Mouse (Mus musculus): Measurements from ENCODE around the gene B3gnt2. TPM values are rescaled to one million over a fixed set of nuclear protein-coding genes. Genes with fewer than 3 reads are reported as not detected.

The B3gnt2 gene
- polyA plus RNA-seq, 1 experiment from 2014 or later: 9.2 TPM

- ATAC-seq (ENCODE audit: low read depth) (no peak), DNase-seq (ENCODE audit: low spot score) (no peak)
- Histone ChIP-seq H3K9ac (ENCODE audit: low read depth, low read length) (no peak overlapping the region), H3K9me3 (ENCODE audit: control insufficient read depth, low read length) (no peaks in the 10 kb centered on the region), H3K27ac (replicated peaks; ENCODE audit: low read depth, low read length) (no peak overlapping the region), H3K4me3 (ENCODE audit: low read depth, low read length) (no peak overlapping the region), H3K4me1 (ENCODE audit: control insufficient read depth, insufficient read depth, low read length) (no peaks in the 10 kb centered on the region), H3K4me2 (ENCODE audit: low read depth, low read length) (no peak overlapping the region), H3K27me3 (replicated peaks; ENCODE audit: control insufficient read depth, insufficient read depth, low read length) (no peaks in the 10 kb centered on the region), H3K36me3 (ENCODE audit: control insufficient read depth, insufficient read depth, low read length) (no peaks in the 10 kb centered on the region)
- WGBS: 76% methylated on average over 9 of the region's 9 CpGs
Observed at GRCm38 (mm10) chr11:22824049-22824705, 36.6 kb downstream of the B3gnt2 start.

GRCm38 (mm10) chr11:22821243-22821642 is 39.5 kb downstream of the B3gnt2 start:
- H3K27me3 ChIP-seq (replicated peaks; ENCODE audit: control insufficient read depth, insufficient read depth, low read length): no peaks in the 10 kb centered on the region
- no peak for DNase-seq (ENCODE audit: low spot score)
- WGBS: 76% methylated on average over 3 of the region's 3 CpGs
- no peak for ATAC-seq (ENCODE audit: low read depth)
- H3K9ac ChIP-seq (ENCODE audit: low read depth, low read length): no peak overlapping the region
- no peaks in the 10 kb centered on the region for H3K36me3 ChIP-seq (ENCODE audit: control insufficient read depth, insufficient read depth, low read length)
- H3K4me2 ChIP-seq (ENCODE audit: low read depth, low read length): no peak overlapping the region
- H3K4me1 ChIP-seq (ENCODE audit: control insufficient read depth, insufficient read depth, low read length): no peaks in the 10 kb centered on the region
- no peak overlapping the region for H3K27ac ChIP-seq (replicated peaks; ENCODE audit: low read depth, low read length)
- no peak overlapping the region for H3K4me3 ChIP-seq (ENCODE audit: low read depth, low read length)
- no peaks in the 10 kb centered on the region for H3K9me3 ChIP-seq (ENCODE audit: control insufficient read depth, low read length)

DNA sequence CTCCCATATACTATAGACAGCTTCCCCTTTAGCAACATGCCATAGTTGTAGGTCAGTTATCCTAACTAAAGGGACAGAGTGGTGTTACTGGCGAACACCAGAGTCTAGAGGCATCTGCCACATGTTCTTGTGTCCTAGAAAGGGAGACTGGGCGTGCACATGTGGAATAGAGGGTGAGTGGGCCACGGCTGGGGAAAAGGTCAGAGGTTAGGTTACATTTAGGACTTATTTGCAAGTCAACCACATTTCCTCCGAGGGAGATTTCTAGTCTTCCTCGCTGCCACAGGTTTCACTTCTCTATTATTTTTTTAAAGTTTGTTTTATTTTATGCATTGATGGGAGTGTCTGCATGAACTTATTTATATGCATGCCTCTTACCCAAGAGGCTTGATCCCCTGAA is 42.4 kb downstream of the B3gnt2 start:
- no peak overlapping the region for H3K9ac ChIP-seq (ENCODE audit: low read depth, low read length)
- H3K9me3 ChIP-seq (ENCODE audit: control insufficient read depth, low read length): no peaks in the 10 kb centered on the region
- H3K4me1 ChIP-seq (ENCODE audit: control insufficient read depth, insufficient read depth, low read length): no peaks in the 10 kb centered on the region
- ATAC-seq (ENCODE audit: low read depth) (no peak), DNase-seq (ENCODE audit: low spot score) (no peak)
- H3K4me2 ChIP-seq (ENCODE audit: low read depth, low read length): no peak overlapping the region
- 65% methylated on average over 5 of the region's 5 CpGs for WGBS
- H3K27ac ChIP-seq (replicated peaks; ENCODE audit: low read depth, low read length): no peak overlapping the region
- H3K27me3 ChIP-seq (replicated peaks; ENCODE audit: control insufficient read depth, insufficient read depth, low read length): no peaks in the 10 kb centered on the region
- no peak overlapping the region for H3K4me3 ChIP-seq (ENCODE audit: low read depth, low read length)
- H3K36me3 ChIP-seq (ENCODE audit: control insufficient read depth, insufficient read depth, low read length): no peaks in the 10 kb centered on the region

DNA sequence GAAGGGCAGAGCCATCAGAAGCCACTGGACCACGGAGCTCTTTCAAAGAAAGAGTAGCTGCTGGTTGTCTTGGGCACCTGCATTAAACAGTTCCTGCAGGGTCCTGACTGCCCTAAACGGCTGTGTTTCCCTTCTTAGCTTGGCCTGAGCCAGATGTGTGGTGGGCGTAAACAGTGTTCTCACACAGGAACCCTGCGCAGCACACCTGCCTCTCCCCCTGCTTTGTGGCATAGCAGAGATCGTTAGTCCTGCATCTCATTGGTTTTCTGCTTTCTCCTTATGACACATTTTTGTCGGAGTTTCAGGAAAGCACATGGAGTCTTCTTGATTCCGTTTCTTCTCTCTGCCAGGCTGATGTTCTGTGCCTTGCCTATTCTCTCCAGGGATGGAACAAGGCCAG is 44.9 kb downstream of the B3gnt2 start:
- Histone ChIP-seq H3K27ac (replicated peaks; ENCODE audit: low read depth, low read length) (no peak overlapping the region), H3K36me3 (ENCODE audit: control insufficient read depth, insufficient read depth, low read length) (no peaks in the 10 kb centered on the region), H3K27me3 (replicated peaks; ENCODE audit: control insufficient read depth, insufficient read depth, low read length) (no peaks in the 10 kb centered on the region), H3K4me2 (ENCODE audit: low read depth, low read length) (no peak overlapping the region), H3K4me3 (ENCODE audit: low read depth, low read length) (no peak overlapping the region), H3K4me1 (ENCODE audit: control insufficient read depth, insufficient read depth, low read length) (no peaks in the 10 kb centered on the region), H3K9me3 (ENCODE audit: control insufficient read depth, low read length) (no peaks in the 10 kb centered on the region), H3K9ac (ENCODE audit: low read depth, low read length) (no peak overlapping the region)
- 95% methylated on average over 7 of the region's 7 CpGs for WGBS
- ATAC-seq (ENCODE audit: low read depth) (no peak), DNase-seq (ENCODE audit: low spot score) (no peak)

DNA sequence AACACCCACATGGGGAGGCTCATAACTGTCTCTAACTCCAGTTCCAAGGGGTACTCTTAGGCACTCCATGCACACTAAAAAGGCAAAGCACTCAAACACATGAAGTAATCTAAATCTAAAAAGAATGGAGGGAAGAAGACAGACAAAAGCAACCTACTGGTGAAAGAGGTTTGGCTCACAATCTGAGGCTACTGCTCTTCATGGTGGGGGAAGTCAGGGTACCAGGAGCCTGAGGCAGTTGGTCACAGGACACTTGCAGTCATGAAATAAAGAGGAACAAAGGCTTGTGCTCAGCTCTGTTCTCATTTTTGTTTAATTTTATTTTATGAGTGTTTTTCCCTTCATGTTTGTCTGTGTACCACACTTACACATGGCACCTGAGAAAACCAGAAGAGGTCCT is 45.6 kb downstream of the B3gnt2 start:
- no peak overlapping the region for H3K4me2 ChIP-seq (ENCODE audit: low read depth, low read length)
- H3K9ac ChIP-seq (ENCODE audit: low read depth, low read length): no peak overlapping the region
- no peaks in the 10 kb centered on the region for H3K4me1 ChIP-seq (ENCODE audit: control insufficient read depth, insufficient read depth, low read length)
- no peak overlapping the region for H3K4me3 ChIP-seq (ENCODE audit: low read depth, low read length)
- DNase-seq (ENCODE audit: low spot score) (no peak), ATAC-seq (ENCODE audit: low read depth) (no peak)
- H3K27ac ChIP-seq (replicated peaks; ENCODE audit: low read depth, low read length): no peak overlapping the region
- no peaks in the 10 kb centered on the region for H3K36me3 ChIP-seq (ENCODE audit: control insufficient read depth, insufficient read depth, low read length)
- no peaks in the 10 kb centered on the region for H3K9me3 ChIP-seq (ENCODE audit: control insufficient read depth, low read length)
- H3K27me3 ChIP-seq (replicated peaks; ENCODE audit: control insufficient read depth, insufficient read depth, low read length): no peaks in the 10 kb centered on the region

- H3K36me3 ChIP-seq (ENCODE audit: control insufficient read depth, insufficient read depth, low read length): no peaks in the 10 kb centered on the region
- H3K9ac ChIP-seq (ENCODE audit: low read depth, low read length): no peak overlapping the region
- H3K27me3 ChIP-seq (replicated peaks; ENCODE audit: control insufficient read depth, insufficient read depth, low read length): no peaks in the 10 kb centered on the region
- H3K27ac ChIP-seq (replicated peaks; ENCODE audit: low read depth, low read length): no peak overlapping the region
- no peaks in the 10 kb centered on the region for H3K9me3 ChIP-seq (ENCODE audit: control insufficient read depth, low read length)
- no peak overlapping the region for H3K4me3 ChIP-seq (ENCODE audit: low read depth, low read length)
- WGBS: 74% methylated on average over 5 of the region's 5 CpGs
- H3K4me1 ChIP-seq (ENCODE audit: control insufficient read depth, insufficient read depth, low read length): no peaks in the 10 kb centered on the region
- H3K4me2 ChIP-seq (ENCODE audit: low read depth, low read length): no peak overlapping the region
- ATAC-seq (ENCODE audit: low read depth) (no peak), DNase-seq (ENCODE audit: low spot score) (no peak)
Observed at GRCm38 (mm10) chr11:22813921-22814704, 46.6 kb downstream of the B3gnt2 start.

DNA sequence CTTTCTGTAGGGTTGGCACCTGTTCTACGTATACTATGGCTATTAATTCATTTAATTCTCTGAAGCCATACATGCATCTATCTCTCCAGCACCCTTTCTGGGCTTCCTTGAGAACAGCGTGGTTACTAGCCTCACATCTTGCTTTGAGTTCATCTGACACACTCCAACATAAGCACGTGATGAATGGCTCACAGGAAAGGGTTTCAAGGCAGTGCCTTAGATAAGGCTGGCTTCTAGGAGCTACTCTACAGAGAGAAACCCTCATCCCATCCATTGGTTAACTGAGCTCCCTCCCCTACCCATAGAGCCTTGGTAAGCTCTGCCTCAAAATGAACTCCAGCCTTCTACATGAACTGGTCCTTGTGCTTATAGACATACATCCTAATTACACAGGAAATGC is 47.3 kb downstream of the B3gnt2 start:
- H3K27me3 ChIP-seq (replicated peaks; ENCODE audit: control insufficient read depth, insufficient read depth, low read length): no peaks in the 10 kb centered on the region
- H3K36me3 ChIP-seq (ENCODE audit: control insufficient read depth, insufficient read depth, low read length): no peaks in the 10 kb centered on the region
- DNase-seq (ENCODE audit: low spot score): no peak
- H3K9me3 ChIP-seq (ENCODE audit: control insufficient read depth, low read length): no peaks in the 10 kb centered on the region
- no peak for ATAC-seq (ENCODE audit: low read depth)
- H3K27ac ChIP-seq (replicated peaks; ENCODE audit: low read depth, low read length): no peak overlapping the region
- WGBS: 82% methylated on average over 3 of the region's 3 CpGs
- H3K4me2 ChIP-seq (ENCODE audit: low read depth, low read length): no peak overlapping the region
- H3K4me1 ChIP-seq (ENCODE audit: control insufficient read depth, insufficient read depth, low read length): no peaks in the 10 kb centered on the region
- no peak overlapping the region for H3K9ac ChIP-seq (ENCODE audit: low read depth, low read length)
- H3K4me3 ChIP-seq (ENCODE audit: low read depth, low read length): no peak overlapping the region

DNA sequence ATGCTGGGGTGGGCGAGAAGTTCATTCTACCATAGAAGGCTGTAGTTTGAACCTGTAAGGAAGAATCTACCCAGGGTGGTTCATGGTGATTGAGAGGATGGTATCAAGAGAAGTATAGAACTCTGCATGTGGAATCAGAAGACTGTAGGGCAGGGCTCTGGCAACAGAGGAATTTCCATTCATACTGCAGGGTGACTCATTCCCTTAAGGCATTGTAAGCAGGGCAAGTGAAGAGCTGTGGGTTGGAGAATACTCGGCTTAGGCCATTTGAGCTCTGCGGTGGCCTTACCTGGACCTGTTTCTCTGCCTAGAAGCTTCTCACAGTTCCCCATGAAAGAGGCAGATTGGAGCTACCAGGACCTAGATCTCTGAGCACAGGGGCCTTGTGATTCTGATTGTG is 49.3 kb downstream of the B3gnt2 start:
- WGBS: 89% methylated on average over 3 of the region's 3 CpGs
- H3K4me1 ChIP-seq (ENCODE audit: control insufficient read depth, insufficient read depth, low read length): no peaks in the 10 kb centered on the region
- H3K27ac ChIP-seq (replicated peaks; ENCODE audit: low read depth, low read length): no peak overlapping the region
- DNase-seq (ENCODE audit: low spot score) (no peak), ATAC-seq (ENCODE audit: low read depth) (no peak)
- no peak overlapping the region for H3K9ac ChIP-seq (ENCODE audit: low read depth, low read length)
- no peaks in the 10 kb centered on the region for H3K27me3 ChIP-seq (replicated peaks; ENCODE audit: control insufficient read depth, insufficient read depth, low read length)
- no peaks in the 10 kb centered on the region for H3K9me3 ChIP-seq (ENCODE audit: control insufficient read depth, low read length)
- no peak overlapping the region for H3K4me2 ChIP-seq (ENCODE audit: low read depth, low read length)
- H3K4me3 ChIP-seq (ENCODE audit: low read depth, low read length): no peak overlapping the region
- no peaks in the 10 kb centered on the region for H3K36me3 ChIP-seq (ENCODE audit: control insufficient read depth, insufficient read depth, low read length)
